Comparison of ENCODE assay signal across 9 mouse cellular contexts in genomic region chr13:48706385-48706951, GRCm38 (mm10). TPM values are rescaled to one million over a fixed set of nuclear protein-coding genes. Genes with fewer than 3 reads are reported as not detected.
DNase-seq lines count a peak whose midpoint lies in the region; ATAC-seq and TF ChIP-seq lines count a peak whose summit lies in the region.
"Had no signal": no experiment of that assay in that cellular context is flagged by ENCODE, and none has a peak within 500 bp of the region (broad histone marks: within the 10 kb centered on the region; RNA-seq: fewer than 3 reads in every experiment).

No protein-coding gene starts in this region.

- H3K9ac ChIP-seq in heart, embryonic 15.5 days: peak overlapping the region; percentile 40; the same call in 1 of the 2 replicates
- H3K9ac ChIP-seq in heart, adult 2 months (ENCODE audit: low read depth, low read length): no peak overlapping the region
- H3K9ac ChIP-seq in hindbrain, embryonic 16.5 days (ENCODE audit: low read depth, low read length): peak overlapping the region; percentile 56

- H3K4me2 ChIP-seq in heart, embryonic 15.5 days: peak overlapping the region; percentile 69
- H3K4me2 ChIP-seq in hindbrain, embryonic 16.5 days (ENCODE audit: low read length): peak overlapping the region; percentile 56

- peak; percentile 45; the same call in 1 of the 2 replicates for ATAC-seq in heart, embryonic 15.5 days (replicated peaks; ENCODE audit: insufficient number of reproducible peaks, insufficient read depth, low FRiP score, low read depth)
- ATAC-seq in hindbrain, embryonic 16.5 days: peak; percentile 84
- ATAC-seq in erythroblast, adult 5-6 weeks (replicated peaks; ENCODE audit: low FRiP score, poor library complexity, severe bottlenecking): no peak

- H3K27ac ChIP-seq in heart, embryonic 15.5 days: no peak overlapping the region
- H3K27ac ChIP-seq in heart, adult 2 months: no peak overlapping the region
- no peak overlapping the region for H3K27ac ChIP-seq in hindbrain, embryonic 16.5 days (ENCODE audit: low read depth, low read length)
- H3K27ac ChIP-seq: macrophage had no signal

- H3K9me3 ChIP-seq in heart, embryonic 15.5 days (replicated peaks): no peaks in the 10 kb centered on the region
- no peaks in the 10 kb centered on the region for H3K9me3 ChIP-seq in hindbrain, embryonic 16.5 days (ENCODE audit: control insufficient read depth, low read length)

- peak overlapping the region; percentile 52 for H3K4me3 ChIP-seq in heart, embryonic 15.5 days
- H3K4me3 ChIP-seq in heart, adult 2 months: no peak overlapping the region
- H3K4me3 ChIP-seq in hindbrain, embryonic 16.5 days (ENCODE audit: low read length): peak overlapping the region; percentile 36

- H3K79me2 ChIP-seq in heart, adult 2 months (replicated peaks; ENCODE audit: control insufficient read depth, insufficient read depth, low read length): no peaks in the 10 kb centered on the region

- WGBS in heart, embryonic 15.5 days: 3% methylated on average over 21 of the region's 21 CpGs
- 8% methylated on average over 21 of the region's 21 CpGs for WGBS in heart, adult 2 months
- 2% methylated on average over 19 of the region's 21 CpGs for WGBS in hindbrain, embryonic 16.5 days

- 0 out of 2 replicates have a peak, but pooled peaks cover 3% of the 10 kb centered on the region for H3K4me1 ChIP-seq in heart, embryonic 15.5 days (replicated peaks)
- no peaks in the 10 kb centered on the region for H3K4me1 ChIP-seq in heart, adult 2 months (ENCODE audit: control insufficient read depth, insufficient read depth, low read length)
- H3K4me1 ChIP-seq in hindbrain, embryonic 16.5 days (ENCODE audit: control insufficient read depth, insufficient read depth, low read depth, low read length): peaks cover 4% of the 10 kb centered on the region

- DNase-seq in heart, adult 2 months: no peak
- DNase-seq in embryo, embryonic 10 days (ENCODE audit: low spot score): peak; percentile 70
- peak; percentile 53 for DNase-seq in neural tube, embryonic 10.5 days (ENCODE audit: extremely low spot score, low spot score)
- DNase-seq in left cerebral cortex, postnatal 25 days (ENCODE audit: low spot score in 2 of 2): no peak
- no peak for DNase-seq in cerebellum, adult 9-11 months

- no peak for TF ChIP-seq EP300 in heart, adult 2 months (IDR thresholded peaks at IDR 0.05; ENCODE audit: insufficient read depth, low read depth, low read length)

- TF ChIP-seq POLR2A in heart, adult 2 months (IDR thresholded peaks at IDR 0.05; ENCODE audit: insufficient read depth, low read depth, low read length): no peak

- no peak for TF ChIP-seq CTCF in heart, adult 2 months (IDR thresholded peaks at IDR 0.05)

- intact Hi-C loops in heart, adult 2 months (cut with DNase I): no loop called here
- intact Hi-C loops in left cerebral cortex, postnatal 25 days (cut with DNase I): no loop called here

- peaks cover 3% of the 10 kb centered on the region; the same call in 1 of the 2 replicates for H3K27me3 ChIP-seq in heart, embryonic 15.5 days
- H3K27me3 ChIP-seq in heart, adult 2 months (ENCODE audit: control insufficient read depth, insufficient read depth, low read length): no peaks in the 10 kb centered on the region
- H3K27me3 ChIP-seq in hindbrain, embryonic 16.5 days (replicated peaks; ENCODE audit: control insufficient read depth, insufficient read depth, low read length): no peaks in the 10 kb centered on the region

- H3K36me3 ChIP-seq in heart, embryonic 15.5 days: no peaks in the 10 kb centered on the region
- no peaks in the 10 kb centered on the region for H3K36me3 ChIP-seq in heart, adult 2 months (ENCODE audit: control insufficient read depth, insufficient read depth, low read length)
- H3K36me3 ChIP-seq in hindbrain, embryonic 16.5 days (ENCODE audit: control insufficient read depth, insufficient read depth, low read length): no peaks in the 10 kb centered on the region

RNA-seq across cellular contexts. Expression of gene Barx1, which starts 43.7 kb away (rescaled TPM):
- 0.20 and 0.48 TPM in 2 replicates for polyA plus RNA-seq in heart, embryonic 15.5 days (2015; fragmentation: Nextera tagmentation; extraction: Ambion mirVana)
- total RNA-seq in heart, adult 2 months (2021): not detected
- polyA plus RNA-seq in heart, adult 2 months (2012; rRNA removed): 0.14 TPM in 1 of 2 replicates, not detected in the other
- 0.26 TPM in 1 of 2 replicates, not detected in the other for polyA plus RNA-seq in hindbrain, embryonic 16.5 days (2015; fragmentation: Nextera tagmentation; extraction: Ambion mirVana)
- total RNA-seq in erythroblast, adult 5-6 weeks (2015; ENCODE audit: low replicate concordance): not detected in 2 replicates
- total RNA-seq in erythroblast, adult 5-6 weeks (2017; ENCODE audit: low replicate concordance): not detected in 2 replicates
- not detected for total RNA-seq in left cerebral cortex, postnatal 25 days (2021)
- polyA plus RNA-seq: macrophage had no signal

Comparison
In these comparisons a context has a peak if more than half of its experiments do, and no peak if none do; other contexts are left out.
1. DNase-seq: peak in embryo, embryonic 10 days (single experiment) and neural tube, embryonic 10.5 days (single experiment); none in heart, adult 2 months (0 of 2), left cerebral cortex, postnatal 25 days (0 of 2) and cerebellum, adult 9-11 months (single experiment).